Mouse (Mus musculus) yolk sac, embryonic 10.5 days (tissue): ENCODE measurements at regions not wholly inside any gene's neighbourhood (a gene's known extent, or its start where the extent isn't known, plus 50 kb on each side); places are given as distances from the start of the nearest gene placed in this dataset.
A peak's percentile ranks its signal among the peaks of the same experiment; 100 is the strongest.

ENCODE experiments used
- DNase-seq: peaks from one replicate; pipeline ENCODE4 v3.0.0-alpha.2; 2017; ENCODE audit warnings: low spot score

DNA sequence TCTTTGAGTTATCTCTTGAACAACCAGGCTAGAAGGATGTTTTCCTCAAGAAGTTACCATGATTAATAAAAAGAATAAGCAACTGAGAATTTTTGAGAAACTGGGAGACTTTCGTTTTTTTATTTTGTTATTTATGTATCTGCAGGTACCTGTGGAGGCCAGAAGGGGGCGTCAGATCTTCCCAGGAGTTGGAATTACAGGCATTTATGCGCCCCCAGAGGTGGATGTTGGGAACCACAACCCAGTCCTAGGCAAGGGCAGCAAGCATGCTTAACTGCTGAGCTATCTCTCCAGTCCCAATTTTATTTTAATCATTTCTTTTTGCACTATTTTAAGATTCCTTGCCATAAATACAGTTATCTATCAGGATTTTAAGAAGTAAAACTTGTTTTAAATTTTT lies 140.0 kb upstream of the Lmcd1 start:
- DNase-seq, result no peak

DNA sequence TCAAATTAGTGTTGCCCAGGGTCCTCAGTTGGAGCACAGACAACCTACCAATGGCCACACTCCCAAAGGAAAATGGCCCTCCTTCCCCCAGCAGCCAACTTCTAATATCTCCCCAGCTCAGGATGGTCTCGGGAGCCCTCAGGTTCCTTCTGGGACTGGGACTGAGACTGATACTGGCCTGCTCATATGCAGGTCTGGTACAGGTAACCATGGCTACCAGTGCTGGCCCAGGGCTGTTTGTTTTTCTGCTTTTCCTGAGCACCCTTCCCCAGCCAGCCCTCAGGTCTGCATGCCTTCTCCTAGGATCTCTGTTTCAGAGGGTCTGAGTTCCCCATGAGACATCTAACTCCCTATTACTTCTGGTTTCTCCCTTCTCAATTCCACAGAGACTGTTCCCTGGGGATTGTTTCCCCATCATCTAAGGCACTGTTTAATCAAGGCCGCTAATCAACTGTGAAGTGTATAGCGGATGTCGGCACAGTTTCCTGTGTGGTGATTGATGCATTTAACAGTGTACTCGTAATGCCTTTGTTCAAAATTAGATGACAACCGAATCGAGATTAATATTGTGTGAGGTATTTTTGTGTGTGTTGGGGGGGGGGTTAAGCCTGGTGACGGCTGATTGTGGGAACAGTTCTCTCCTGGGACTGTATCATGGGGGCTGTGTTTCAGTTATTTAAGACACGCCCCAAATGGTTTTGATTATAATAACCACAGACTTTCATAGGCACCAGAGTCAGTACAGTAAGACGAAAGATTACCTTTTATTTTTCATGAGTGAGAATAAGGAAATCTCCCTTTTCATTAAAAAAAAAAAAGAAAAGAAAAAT lies 120.8 kb upstream of the Lmcd1 start:
- no peak for DNase-seq

DNA sequence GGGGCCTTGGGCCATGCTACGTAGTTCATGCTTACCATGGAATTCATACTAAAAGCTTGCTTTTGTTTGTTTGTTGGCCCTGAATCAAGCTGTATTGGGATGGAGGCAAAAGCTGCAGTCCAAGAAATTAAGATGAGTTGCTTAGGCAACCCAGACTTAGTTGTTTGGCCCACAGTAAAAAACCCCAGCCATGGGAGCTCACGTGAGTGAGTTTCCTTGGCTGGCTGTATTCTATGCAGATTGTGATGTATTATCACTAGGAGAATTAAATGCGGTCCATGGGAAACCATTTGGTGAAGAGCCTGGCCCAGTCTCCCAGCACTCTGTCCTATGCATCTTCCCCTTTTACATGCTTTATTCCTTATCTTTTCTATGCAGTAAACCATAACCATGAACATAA lies 106.1 kb upstream of the Lmcd1 start:
- no peak for DNase-seq

DNA sequence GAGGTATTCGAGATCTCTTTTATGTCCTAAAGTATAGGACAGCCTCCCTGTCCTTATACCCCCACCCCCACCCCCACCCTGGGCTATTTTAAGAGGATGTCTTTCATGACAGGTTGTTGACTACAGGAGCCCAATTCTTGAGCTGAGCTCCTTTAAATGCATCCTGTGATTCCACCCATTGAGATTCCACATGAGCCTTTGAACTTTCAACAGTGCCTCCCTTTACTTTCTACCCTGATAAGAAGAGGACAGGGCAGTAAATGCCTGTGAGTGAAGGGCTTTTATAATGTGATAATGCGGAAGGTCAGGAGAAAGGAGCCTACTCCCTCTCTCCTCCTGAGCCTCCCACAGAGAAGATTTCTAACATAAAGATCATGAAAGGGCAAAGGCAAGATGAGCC lies 97.2 kb upstream of the Lmcd1 start:
- DNase-seq, result no peak

DNA sequence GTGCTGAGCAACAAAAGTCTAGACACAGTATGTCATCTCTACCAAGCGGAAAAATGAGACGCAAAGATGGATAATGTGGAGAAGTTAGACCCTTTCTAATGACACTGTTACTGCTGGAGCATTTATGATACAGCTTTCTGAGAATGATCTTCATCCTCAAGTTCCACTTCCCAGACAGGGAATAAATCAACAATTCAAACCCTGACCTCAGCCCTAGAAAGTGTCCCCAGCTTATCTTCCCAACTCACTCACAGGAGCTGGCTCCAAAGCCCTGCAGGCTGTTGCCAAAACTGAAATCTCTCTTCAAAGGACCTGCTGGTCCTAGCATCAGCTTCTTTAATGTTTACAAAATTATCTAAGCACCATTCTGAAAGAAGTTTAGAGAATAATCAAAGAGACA lies 85.9 kb upstream of the Lmcd1 start:
- DNase-seq, result no peak

DNA sequence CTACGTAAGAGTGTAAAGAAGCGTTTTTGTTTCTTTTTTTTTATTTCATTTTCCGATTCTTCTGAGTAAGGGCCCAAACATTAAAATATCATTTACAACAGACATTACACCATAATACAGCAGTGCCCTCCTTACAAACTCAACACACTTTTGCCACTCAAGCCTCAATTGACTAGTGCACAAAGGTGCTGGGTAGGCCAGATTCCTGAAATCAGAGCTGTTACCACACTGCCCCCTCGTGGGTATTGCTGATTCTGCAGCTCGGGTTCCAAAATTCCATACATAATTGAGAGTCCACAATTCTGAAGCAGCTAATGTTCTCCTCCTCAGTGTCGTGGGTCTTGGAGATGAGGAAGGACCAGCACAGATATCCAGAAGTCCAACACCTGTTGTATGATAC lies 82.5 kb upstream of the Lmcd1 start:
- peak; percentile 17 for DNase-seq

- DNase-seq, result peak; percentile 56
These were observed 76.1 kb upstream of the Lmcd1 start for GRCm38 (mm10) chr6:112197445-112197844.

DNA sequence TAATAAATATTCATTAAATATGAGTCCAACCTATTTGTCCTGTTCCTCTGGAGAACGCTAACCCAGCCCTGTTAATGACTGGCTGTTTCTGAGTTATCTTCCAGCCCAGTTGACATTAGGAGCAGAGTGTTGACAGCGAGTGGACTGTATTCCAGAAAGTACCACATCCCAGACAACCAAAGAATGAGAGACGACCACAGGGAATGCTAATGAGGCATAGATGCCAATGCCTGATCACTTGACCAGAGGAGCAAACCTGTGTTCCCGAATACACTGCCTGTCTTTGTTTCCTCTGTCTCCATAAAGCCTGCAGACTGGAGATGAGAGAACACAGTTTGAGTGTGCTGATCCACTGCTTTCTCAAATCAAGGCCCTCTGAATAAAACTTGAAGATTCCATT lies 74.3 kb upstream of the Lmcd1 start:
- DNase-seq, result no peak

GRCm38 (mm10) chr6:112202120-112202519 lies 71.4 kb upstream of the Lmcd1 start:
- no peak for DNase-seq

- DNase-seq, result no peak
These were observed 70.2 kb upstream of the Lmcd1 start for GRCm38 (mm10) chr6:112203321-112203720.

GRCm38 (mm10) chr6:112204956-112205355 lies 68.6 kb upstream of the Lmcd1 start:
- DNase-seq, result no peak

GRCm38 (mm10) chr6:112205420-112205995 lies 68.0 kb upstream of the Lmcd1 start:
- DNase-seq, result no peak

DNA sequence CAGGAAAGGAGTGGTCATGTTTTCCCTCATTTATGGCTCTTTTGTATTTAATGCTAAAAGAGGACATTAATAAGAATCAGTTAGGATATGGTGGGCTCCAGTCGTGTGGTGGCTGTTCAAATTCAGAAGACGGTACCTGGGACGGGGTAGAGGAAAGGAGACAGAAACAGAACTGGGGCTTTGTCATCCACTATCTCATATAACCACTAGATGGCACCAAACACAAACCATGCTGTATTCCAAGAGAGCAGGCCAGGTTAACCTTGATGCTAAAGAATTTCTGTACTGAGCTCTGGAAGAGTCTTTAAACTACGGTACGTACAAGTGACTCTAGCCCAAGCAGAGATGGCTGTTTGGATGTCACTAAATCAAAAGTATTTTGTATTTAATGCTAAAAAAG lies 66.3 kb upstream of the Lmcd1 start:
- DNase-seq, result peak; percentile 21

- DNase-seq, result peak; percentile 80
These were observed 63.2 kb upstream of the Lmcd1 start for GRCm38 (mm10) chr6:112210238-112210950.

DNA sequence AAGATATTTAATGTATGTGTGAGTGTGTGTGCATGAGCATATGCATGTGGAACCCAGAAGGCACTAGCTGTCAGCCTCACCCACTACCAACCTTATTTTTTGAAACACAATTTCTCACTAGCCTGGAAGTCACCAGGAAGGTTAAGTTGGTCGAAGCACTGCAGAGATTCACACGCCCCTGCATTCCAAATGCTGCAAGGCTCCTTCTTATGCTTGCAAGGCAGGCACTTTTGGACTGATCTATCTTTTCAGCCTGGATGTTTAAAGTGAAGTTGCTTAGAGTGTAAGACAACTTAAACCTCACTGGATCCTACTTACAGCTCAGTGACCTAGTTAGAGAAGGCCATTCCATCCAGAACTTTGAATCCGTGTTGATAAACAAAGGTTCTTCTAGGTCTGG lies 56.7 kb upstream of the Lmcd1 start:
- no peak for DNase-seq

GRCm38 (mm10) chr6:112218248-112218647 lies 55.3 kb upstream of the Lmcd1 start:
- DNase-seq, result no peak

DNA sequence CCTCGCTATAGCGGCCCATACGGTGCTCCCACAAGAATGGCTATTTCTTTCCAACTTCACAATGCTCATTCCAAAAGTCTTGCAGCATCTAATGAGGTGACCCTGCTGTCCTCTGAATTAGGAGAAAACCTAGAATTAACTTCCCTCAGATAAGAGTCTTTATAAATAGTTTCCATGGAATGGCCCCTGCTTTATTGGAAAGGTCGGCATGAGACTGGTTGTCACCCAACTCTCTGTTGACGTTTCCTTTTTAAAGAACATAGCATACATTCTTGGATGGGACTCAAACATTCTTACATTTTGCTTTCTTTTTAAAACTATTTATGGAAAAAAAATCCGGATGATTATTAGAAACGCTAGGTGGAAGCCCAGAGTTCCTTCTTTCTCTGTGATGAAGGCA lies 53.9 kb upstream of the Lmcd1 start:
- no peak for DNase-seq

GRCm38 (mm10) chr6:112220149-112220548 lies 53.4 kb upstream of the Lmcd1 start:
- no peak for DNase-seq

DNA sequence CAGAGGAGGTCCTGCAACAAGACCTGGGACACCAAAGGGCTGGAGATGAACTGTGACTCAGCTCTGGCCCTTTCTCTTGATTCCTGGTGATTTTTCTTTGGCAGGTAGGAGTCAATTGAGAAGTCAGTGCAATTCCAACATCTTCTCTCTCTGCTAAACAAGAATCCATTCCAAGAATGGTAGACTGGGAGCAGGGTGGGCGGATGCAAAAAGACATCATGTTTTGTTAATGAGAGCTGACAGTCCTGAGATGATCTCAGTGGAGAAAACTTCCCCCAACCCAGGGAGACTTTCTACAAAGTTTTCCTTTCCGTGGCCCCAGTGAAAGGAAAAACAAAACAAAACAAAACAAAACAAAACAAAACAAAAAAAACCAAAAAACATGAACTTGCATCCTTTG lies 52.2 kb upstream of the Lmcd1 start:
- no peak for DNase-seq

DNA sequence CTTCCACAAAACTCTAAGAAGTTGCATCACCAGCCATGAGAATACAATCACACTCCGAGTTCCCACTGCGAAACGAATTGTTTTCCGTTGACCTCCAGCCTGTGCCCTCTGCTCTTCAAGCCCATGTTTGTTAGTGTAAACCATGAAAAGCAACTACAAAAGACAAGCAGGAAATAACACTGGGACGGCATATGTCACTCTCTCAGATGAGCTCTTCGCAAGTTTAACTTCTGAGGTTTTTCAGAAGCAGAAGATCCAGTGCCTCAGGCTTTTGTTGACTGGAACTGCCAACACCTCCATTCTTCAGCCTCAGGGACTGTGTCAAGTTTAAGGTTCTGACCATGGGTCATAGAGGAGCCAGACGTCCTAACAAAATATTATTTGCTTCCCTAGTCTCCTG lies 50.2 kb upstream of the Lmcd1 start:
- no peak for DNase-seq
